Mouse (Mus musculus) liver, adult 2 months (tissue): ENCODE measurements around the gene Fnbp1l. TPM values are rescaled to one million over a fixed set of nuclear protein-coding genes. Genes with fewer than 3 reads are reported as not detected.

ENCODE experiments used
- DNase-seq: peaks from one replicate; pipeline ENCODE4 v3.0.0-alpha.2; 2011; ENCODE audit warnings: low read depth, low spot score; ENCODE audit errors: extremely low read depth
- H3K27ac ChIP-seq: fragments of 200-500 bp; replicated peaks from 2 replicates; pipeline ENCODE4 v1.5.1; 2012; ENCODE audit warnings: low read depth, mild to moderate bottlenecking, control low read depth, inconsistent platforms, low read length; ENCODE audit not compliant: insufficient read depth
- H3K27me3 ChIP-seq: fragments of 200-500 bp; 2 replicates; pipeline ENCODE4 v1.6.1; 2012; ENCODE audit warnings: mild to moderate bottlenecking, moderate library complexity, low read length, inconsistent platforms; ENCODE audit not compliant: control insufficient read depth, insufficient read depth
- H3K36me3 ChIP-seq: fragments of 200-500 bp; 2 replicates; pipeline ENCODE4 v1.6.1; 2012; ENCODE audit warnings: low read length, inconsistent platforms; ENCODE audit not compliant: control insufficient read depth, insufficient read depth
- H3K4me1 ChIP-seq: fragments of 200-500 bp; 2 replicates; pipeline ENCODE4 v1.6.1; 2011; ENCODE audit warnings: low read length; ENCODE audit not compliant: control insufficient read depth, insufficient read depth
- H3K4me3 ChIP-seq: fragments of 200-500 bp; 2 replicates; pipeline ENCODE4 v1.5.1; 2011; ENCODE audit warnings: low read depth, mild to moderate bottlenecking, control low read depth, low read length, moderate library complexity; ENCODE audit not compliant: insufficient read depth
- H3K79me2 ChIP-seq: fragments of 200-500 bp; 2 replicates; pipeline ENCODE4 v1.6.1; 2012; ENCODE audit warnings: inconsistent platforms, mild to moderate bottlenecking, low read length, moderate library complexity; ENCODE audit not compliant: control insufficient read depth, insufficient read depth
- H3K9ac ChIP-seq: fragments of 200-500 bp; 2 replicates; pipeline ENCODE4 v1.6.1; 2012; ENCODE audit warnings: low read depth, mild to moderate bottlenecking, control low read depth, inconsistent platforms, low read length
- CTCF ChIP-seq: fragments of 200-500 bp; IDR thresholded peaks from 2 replicates; pipeline ENCODE4 v1.5.1; 2011; ENCODE audit warnings: low read depth, low read length, control low read depth
- POLR2A ChIP-seq: fragments of 200-500 bp; IDR thresholded peaks from 2 replicates; pipeline ENCODE4 v1.6.1; 2011; ENCODE audit warnings: low read length, control low read depth; ENCODE audit not compliant: insufficient read depth; ENCODE audit errors: extremely low read depth
- WGBS: fragments of 180-500 bp; shearing (Covaris S2); methylation state at CpG from one replicate; pipeline ENCODE4 v1.1.7; 2018; 5-methylcytosine and 5-hydroxymethylcytosine counted together
- polyA plus RNA-seq: library from polyadenylated mRNA; depleted of rRNA; stranded (reverse); fragments of >200 nt; gene quantifications from 2 replicates; pipeline ENCODE4 v1.2.3, GENCODE M21; 2012
- total RNA-seq: library from RNA; depleted of rRNA; stranded (reverse); fragments of >200 nt; gene quantifications from 2 replicates; pipeline ENCODE4 v1.2.3, GENCODE M21; 2014

Fnbp1l gene
- total and polyA plus RNA-seq, 2 experiments, result 3.1 to 8.7 TPM

DNA sequence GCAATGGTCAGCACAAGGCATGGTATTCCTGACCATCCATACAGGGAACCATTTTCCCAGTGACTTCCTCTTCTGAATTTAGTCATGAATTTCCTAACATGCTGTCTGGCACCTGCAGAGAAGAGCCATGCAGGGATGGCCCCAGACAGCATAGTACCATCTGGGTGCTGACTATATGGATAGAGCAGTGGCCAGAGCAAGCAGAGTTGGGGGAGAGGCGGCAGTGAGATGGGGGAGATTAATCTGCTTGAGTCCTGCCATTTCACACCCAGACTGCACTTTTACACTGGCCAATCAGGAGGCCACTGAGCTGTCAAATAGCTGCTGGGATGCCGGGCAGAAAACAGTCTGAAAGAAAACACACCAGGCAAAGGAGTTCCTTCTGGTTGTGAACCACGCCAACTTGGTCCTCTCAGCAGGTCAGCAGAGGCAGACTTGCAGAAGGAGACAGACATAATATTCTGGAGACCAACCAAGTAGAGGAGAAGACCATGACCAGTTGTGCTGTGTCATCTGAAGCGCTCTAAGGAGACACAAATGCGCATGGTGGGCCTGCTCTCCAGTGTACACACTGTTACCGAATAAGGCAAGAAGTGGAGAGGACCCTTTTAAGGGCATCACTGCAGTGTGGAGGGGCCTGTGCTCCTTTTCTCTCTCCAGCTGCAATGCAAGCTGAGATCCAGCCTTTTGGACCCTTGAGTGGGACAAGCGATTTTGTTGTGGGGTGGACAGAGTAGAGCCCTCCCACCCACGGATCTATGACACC is 83.4 kb downstream of the Fnbp1l start:
- WGBS, result 94% methylated on average over 8 of the region's 8 CpGs
- Histone ChIP-seq H3K27ac (no peak overlapping the region), H3K79me2 (no peaks in the 10 kb centered on the region), H3K36me3 (peaks cover 22% of the 10 kb centered on the region), H3K9ac (no peak overlapping the region), H3K4me3 (no peak overlapping the region), H3K27me3 (no peaks in the 10 kb centered on the region), H3K4me1 (peaks cover 3% of the 10 kb centered on the region; the same call in 1 of the 2 replicates)
- DNase-seq, result no peak
- TF ChIP-seq POLR2A (no peak), CTCF (no peak)

DNA sequence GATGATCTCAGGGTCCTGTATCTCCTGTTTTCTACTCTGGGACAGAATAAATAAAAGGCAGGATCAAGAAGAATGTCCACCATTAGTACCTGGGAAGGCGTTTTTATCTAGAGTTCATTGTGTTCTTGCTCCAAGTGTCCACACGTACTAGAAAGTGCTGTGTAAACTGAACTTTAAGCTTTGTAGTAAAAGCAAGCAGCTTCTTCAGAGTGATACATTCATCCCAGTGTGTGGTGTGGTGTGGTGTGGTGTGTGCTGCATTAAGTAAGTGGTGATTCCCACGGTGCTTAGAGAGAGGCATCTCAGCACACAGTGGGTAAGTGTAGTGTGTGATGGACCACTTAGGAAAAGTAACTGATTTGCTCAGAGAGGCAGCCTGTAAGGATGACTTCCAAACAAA is 91.0 kb downstream of the Fnbp1l start:
- Histone ChIP-seq H3K36me3 (peaks cover 48% of the 10 kb centered on the region), H3K4me1 (no peaks in the 10 kb centered on the region), H3K27me3 (no peaks in the 10 kb centered on the region), H3K79me2 (no peaks in the 10 kb centered on the region), H3K27ac (no peak overlapping the region), H3K4me3 (no peak overlapping the region), H3K9ac (no peak overlapping the region)
- TF ChIP-seq CTCF (no peak), POLR2A (no peak)
- peak; percentile 19 for DNase-seq
- 32% methylated on average over 3 of the region's 3 CpGs for WGBS

GRCm38 (mm10) chr3:122521294-122521693 is 98.2 kb downstream of the Fnbp1l start:
- Histone ChIP-seq H3K79me2 (0 out of 2 replicates have a peak, but pooled peaks cover 2% of the 10 kb centered on the region), H3K36me3 (peaks cover 33% of the 10 kb centered on the region), H3K27me3 (no peaks in the 10 kb centered on the region), H3K4me3 (no peak overlapping the region), H3K27ac (no peak overlapping the region), H3K9ac (no peak overlapping the region), H3K4me1 (no peaks in the 10 kb centered on the region)
- 61% methylated on average over 1 of the region's 1 CpGs for WGBS
- no peak for TF ChIP-seq POLR2A
- no peak for TF ChIP-seq CTCF
- no peak for DNase-seq

DNA sequence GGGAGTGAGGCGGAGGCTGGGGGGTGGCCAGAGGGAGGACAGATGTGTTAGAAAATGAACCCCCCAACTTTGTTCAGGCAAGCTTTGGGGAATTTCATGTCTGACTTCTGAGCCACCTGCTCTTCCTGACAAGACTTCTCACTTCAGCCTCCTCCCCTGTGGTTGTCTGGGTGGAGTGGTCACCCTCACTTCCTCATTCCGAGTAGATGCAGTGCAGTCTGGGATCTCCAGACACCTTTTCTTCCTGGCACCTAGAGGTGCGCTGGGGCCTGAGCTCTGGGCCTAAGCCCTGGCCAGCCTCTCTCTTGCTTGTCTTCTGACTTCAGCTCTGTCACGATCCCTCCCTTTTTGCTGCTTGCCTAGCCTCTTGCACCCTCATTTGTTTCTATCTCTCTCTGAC is 98.6 kb downstream of the Fnbp1l start:
- no peaks in the 10 kb centered on the region for H3K4me1 ChIP-seq
- peaks cover 31% of the 10 kb centered on the region for H3K36me3 ChIP-seq
- no peaks in the 10 kb centered on the region for H3K27me3 ChIP-seq
- H3K9ac ChIP-seq, result no peak overlapping the region
- no peak for DNase-seq
- peaks cover 5% of the 10 kb centered on the region; the same call in 1 of the 2 replicates for H3K79me2 ChIP-seq
- H3K27ac ChIP-seq, result no peak overlapping the region
- no peak overlapping the region for H3K4me3 ChIP-seq
- 91% methylated on average over 4 of the region's 4 CpGs for WGBS
- TF ChIP-seq POLR2A, result no peak
- TF ChIP-seq CTCF, result no peak

DNA sequence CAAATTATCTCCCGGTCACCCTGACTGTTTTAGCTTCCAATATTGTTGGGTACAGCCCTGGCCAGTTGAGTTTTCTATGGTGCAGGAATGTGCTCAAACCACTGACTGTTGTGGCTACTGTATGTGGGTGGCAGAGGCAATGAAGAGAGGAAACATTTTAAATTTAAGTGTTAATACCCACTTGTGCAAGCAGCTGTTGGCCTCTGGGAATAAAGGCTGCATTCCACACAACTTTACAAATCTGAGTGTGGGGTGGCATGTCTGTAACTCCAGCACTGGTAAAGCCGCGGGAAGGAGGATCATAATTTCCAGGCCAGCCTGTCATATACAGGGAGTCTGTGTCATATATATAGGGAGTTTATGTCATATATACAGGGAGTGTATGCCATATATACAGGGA is 99.2 kb downstream of the Fnbp1l start:
- no peak overlapping the region for H3K9ac ChIP-seq
- 88% methylated on average over 3 of the region's 3 CpGs for WGBS
- TF ChIP-seq CTCF (no peak), POLR2A (no peak)
- H3K27ac ChIP-seq, result no peak overlapping the region
- H3K79me2 ChIP-seq, result peaks cover 10% of the 10 kb centered on the region; the same call in 1 of the 2 replicates
- no peak overlapping the region for H3K4me3 ChIP-seq
- no peak for DNase-seq
- peaks cover 29% of the 10 kb centered on the region for H3K36me3 ChIP-seq
- no peaks in the 10 kb centered on the region for H3K27me3 ChIP-seq
- H3K4me1 ChIP-seq, result no peaks in the 10 kb centered on the region

GRCm38 (mm10) chr3:122519082-122519481 is 100.4 kb downstream of the Fnbp1l start:
- Histone ChIP-seq H3K36me3 (peaks cover 27% of the 10 kb centered on the region), H3K4me1 (no peaks in the 10 kb centered on the region), H3K27me3 (no peaks in the 10 kb centered on the region), H3K4me3 (no peak overlapping the region), H3K27ac (no peak overlapping the region), H3K79me2 (peaks cover 14% of the 10 kb centered on the region; the same call in 1 of the 2 replicates), H3K9ac (no peak overlapping the region)
- 89% methylated on average over 13 of the region's 13 CpGs for WGBS
- no peak for DNase-seq
- no peak for TF ChIP-seq POLR2A
- TF ChIP-seq CTCF, result no peak
